Mouse (Mus musculus) kidney, embryonic 15.5 days (tissue): ENCODE measurements at regions not wholly inside any gene's neighbourhood (a gene's known extent, or its start where the extent isn't known, plus 50 kb on each side); places are given as distances from the start of the nearest gene placed in this dataset.

Experiments
- ATAC-seq: fragments of 200-750 bp; cut with Nextera tagmentation; replicated peaks from 2 replicates; pipeline ENCODE4 v1.8.0; 2017; ENCODE audit warnings: moderate TSS enrichment; ENCODE audit not compliant: low FRiP score
- H3K27ac ChIP-seq: fragments of 300-500 bp; sonication (generic); 2 replicates; pipeline ENCODE4 v1.5.1; 2015; ENCODE audit warnings: mild to moderate bottlenecking, inconsistent platforms
- H3K27me3 ChIP-seq: fragments of 300-500 bp; sonication (generic); 2 replicates; pipeline ENCODE4 v1.6.1; 2015; ENCODE audit warnings: inconsistent platforms
- H3K36me3 ChIP-seq: fragments of 300-500 bp; sonication (generic); 2 replicates; pipeline ENCODE4 v1.6.1; 2015; ENCODE audit warnings: inconsistent platforms
- H3K4me1 ChIP-seq: fragments of 300-500 bp; sonication (generic); 2 replicates; pipeline ENCODE4 v1.6.1; 2015; ENCODE audit warnings: inconsistent platforms
- H3K4me2 ChIP-seq: fragments of 300-500 bp; sonication (generic); 2 replicates; pipeline ENCODE4 v1.6.1; 2015; ENCODE audit warnings: moderate library complexity, mild to moderate bottlenecking, inconsistent platforms
- H3K4me3 ChIP-seq: fragments of 300-500 bp; sonication (generic); replicated peaks from 2 replicates; pipeline ENCODE4 v1.5.1; 2015; ENCODE audit warnings: mild to moderate bottlenecking, inconsistent platforms
- H3K9ac ChIP-seq: fragments of 300-500 bp; sonication (generic); 2 replicates; pipeline ENCODE4 v1.6.1; 2015; ENCODE audit warnings: mild to moderate bottlenecking, inconsistent platforms
- H3K9me3 ChIP-seq: fragments of 300-500 bp; sonication (generic); replicated peaks from 2 replicates; pipeline ENCODE4 v1.6.1; 2016; ENCODE audit warnings: inconsistent platforms
- WGBS: fragments of 180-500 bp; shearing (Covaris S2); methylation state at CpG from one replicate; pipeline ENCODE4 v1.1.7; 2015; ENCODE audit warnings: mixed read lengths; 5-methylcytosine and 5-hydroxymethylcytosine counted together

DNA sequence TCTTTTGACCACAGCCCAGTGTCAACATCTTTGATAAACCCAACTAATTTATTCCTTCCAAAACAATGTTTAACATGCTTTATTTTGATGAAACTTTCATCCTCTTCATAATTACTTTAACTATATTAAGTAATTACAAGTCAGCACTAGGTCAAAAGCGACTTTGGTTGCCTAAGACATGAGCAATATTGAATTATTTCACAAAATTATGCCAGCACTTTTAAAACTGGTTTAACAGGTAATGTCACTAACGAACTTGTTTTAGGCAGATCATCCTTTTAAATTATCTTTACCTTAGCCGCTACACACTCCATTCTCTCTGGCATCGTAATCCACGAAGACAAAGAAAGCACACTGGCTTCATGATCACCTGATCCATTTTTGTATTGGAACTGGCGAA lies 669.8 kb upstream of the Pou3f3 start:
- H3K4me3 ChIP-seq, result no peak overlapping the region
- no peaks in the 10 kb centered on the region for H3K4me1 ChIP-seq
- no peaks in the 10 kb centered on the region for H3K27me3 ChIP-seq
- H3K9me3 ChIP-seq, result no peaks in the 10 kb centered on the region
- no peak overlapping the region for H3K27ac ChIP-seq
- H3K4me2 ChIP-seq, result no peak overlapping the region
- WGBS, result 86% methylated on average over 6 of the region's 6 CpGs
- H3K9ac ChIP-seq, result no peak overlapping the region
- ATAC-seq, result no peak
- no peaks in the 10 kb centered on the region for H3K36me3 ChIP-seq

DNA sequence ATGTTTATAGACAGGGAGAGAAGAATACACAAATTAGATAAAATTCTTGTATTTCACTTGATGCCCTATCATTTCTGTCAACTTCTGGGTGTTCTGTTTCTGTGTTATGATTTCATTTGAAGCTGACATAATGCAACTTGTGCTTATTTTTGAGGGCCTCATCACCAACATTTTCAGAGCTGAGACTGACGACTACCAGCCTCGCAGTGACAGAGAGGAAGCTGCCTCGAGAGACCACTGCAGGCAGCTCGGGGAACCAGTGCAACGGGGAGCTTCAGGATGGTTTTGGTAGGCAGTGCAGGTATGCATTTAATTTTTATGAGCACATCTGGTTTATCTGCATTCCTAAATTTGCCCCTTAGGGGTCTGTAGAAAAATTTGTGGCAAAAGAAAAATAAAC lies 669.1 kb upstream of the Pou3f3 start:
- no peaks in the 10 kb centered on the region for H3K9me3 ChIP-seq
- no peak overlapping the region for H3K9ac ChIP-seq
- no peaks in the 10 kb centered on the region for H3K4me1 ChIP-seq
- H3K27ac ChIP-seq, result no peak overlapping the region
- no peak overlapping the region for H3K4me2 ChIP-seq
- WGBS, result 71% methylated on average over 5 of the region's 5 CpGs
- H3K36me3 ChIP-seq, result no peaks in the 10 kb centered on the region
- no peak for ATAC-seq
- H3K27me3 ChIP-seq, result no peaks in the 10 kb centered on the region
- H3K4me3 ChIP-seq, result no peak overlapping the region

DNA sequence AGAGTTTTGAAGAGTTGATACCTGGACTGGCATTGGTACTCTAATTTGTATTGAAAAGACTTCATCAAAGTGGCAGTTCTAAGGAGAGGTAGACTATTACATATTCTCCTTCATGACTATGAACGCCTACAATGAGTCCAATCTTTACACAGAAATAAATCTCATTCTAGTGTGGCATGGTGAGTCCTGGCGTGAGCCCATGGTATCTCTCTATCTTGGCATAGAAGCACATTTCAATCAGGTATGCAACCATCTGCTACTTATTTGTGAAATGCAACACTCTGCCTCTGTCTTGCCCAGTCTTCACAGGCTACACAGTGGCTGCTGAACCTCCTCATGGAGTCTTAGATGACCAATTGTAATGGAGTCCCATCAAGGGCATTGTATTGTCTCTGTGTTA lies 661.8 kb upstream of the Pou3f3 start:
- H3K27me3 ChIP-seq, result no peaks in the 10 kb centered on the region
- no peak overlapping the region for H3K4me3 ChIP-seq
- no peak overlapping the region for H3K27ac ChIP-seq
- no peak for ATAC-seq
- WGBS, result 88% methylated on average over 2 of the region's 2 CpGs
- no peaks in the 10 kb centered on the region for H3K36me3 ChIP-seq
- no peaks in the 10 kb centered on the region for H3K4me1 ChIP-seq
- H3K4me2 ChIP-seq, result no peak overlapping the region
- H3K9me3 ChIP-seq, result no peaks in the 10 kb centered on the region
- no peak overlapping the region for H3K9ac ChIP-seq

DNA sequence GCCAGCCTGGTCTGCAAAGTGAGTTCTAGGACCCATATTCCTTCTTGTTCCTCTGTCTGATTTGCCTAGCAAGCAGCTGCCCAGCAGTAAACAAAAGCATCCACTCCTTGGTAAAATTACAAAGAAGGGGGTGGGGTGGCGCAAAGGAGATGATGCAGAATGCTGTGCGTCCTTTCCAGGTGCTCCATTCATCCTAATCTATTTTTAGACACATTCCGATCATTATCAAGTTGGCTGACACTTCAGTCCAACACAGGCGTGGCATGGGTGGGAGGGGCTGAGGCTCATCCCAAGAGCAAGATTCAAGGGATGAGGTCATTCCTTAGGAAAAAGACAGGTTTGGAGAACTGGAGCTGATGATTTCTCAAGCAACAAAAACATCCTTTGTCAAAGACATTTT lies 660.2 kb upstream of the Pou3f3 start:
- Histone ChIP-seq H3K4me2 (no peak overlapping the region), H3K4me1 (no peaks in the 10 kb centered on the region), H3K36me3 (no peaks in the 10 kb centered on the region), H3K27me3 (no peaks in the 10 kb centered on the region), H3K27ac (no peak overlapping the region), H3K9ac (no peak overlapping the region), H3K4me3 (no peak overlapping the region), H3K9me3 (no peaks in the 10 kb centered on the region)
- ATAC-seq, result no peak
- 86% methylated on average over 4 of the region's 4 CpGs for WGBS

DNA sequence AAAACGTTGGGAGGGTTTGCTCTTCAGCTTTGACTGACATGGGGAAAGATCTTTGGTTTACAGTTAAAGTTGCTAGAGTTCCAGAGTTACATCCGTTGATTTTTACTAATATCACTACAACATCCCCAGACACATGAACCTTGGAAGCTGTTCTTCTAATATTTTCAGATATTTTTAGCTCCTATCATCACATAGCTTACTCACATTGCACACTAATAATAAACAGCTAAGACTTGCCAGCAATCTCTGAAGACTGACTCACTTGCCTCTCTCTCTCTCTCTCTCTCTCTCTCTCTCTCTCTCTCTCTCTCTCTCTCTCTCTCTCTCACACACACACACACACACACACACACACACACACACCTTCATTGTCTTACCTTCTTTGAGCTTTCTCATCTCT lies 654.0 kb upstream of the Pou3f3 start:
- H3K27ac ChIP-seq, result no peak overlapping the region
- H3K4me1 ChIP-seq, result no peaks in the 10 kb centered on the region
- no peaks in the 10 kb centered on the region for H3K36me3 ChIP-seq
- H3K9me3 ChIP-seq, result no peaks in the 10 kb centered on the region
- 50% methylated on average over 2 of the region's 2 CpGs for WGBS
- no peaks in the 10 kb centered on the region for H3K27me3 ChIP-seq
- H3K9ac ChIP-seq, result no peak overlapping the region
- no peak for ATAC-seq
- no peak overlapping the region for H3K4me3 ChIP-seq
- H3K4me2 ChIP-seq, result no peak overlapping the region

DNA sequence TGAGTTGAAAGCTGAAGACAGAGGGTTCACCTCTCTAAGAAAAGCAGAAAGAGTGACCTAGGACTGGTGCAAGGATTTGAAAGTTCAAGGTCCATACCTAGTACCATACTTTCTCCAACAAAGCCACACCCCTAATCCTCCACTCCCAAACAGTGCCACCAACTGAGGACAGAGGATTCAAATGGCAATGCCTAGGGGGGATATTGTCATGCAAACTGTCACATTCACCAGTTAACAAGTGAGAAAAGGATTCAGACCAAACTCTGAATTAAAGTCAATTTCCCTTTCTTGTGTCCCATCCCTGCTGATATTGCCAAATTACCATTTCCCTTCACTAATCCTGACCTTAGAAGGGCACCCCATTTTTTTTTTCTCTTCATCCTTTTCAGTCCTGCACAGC lies 637.1 kb upstream of the Pou3f3 start:
- H3K36me3 ChIP-seq, result no peaks in the 10 kb centered on the region
- no peaks in the 10 kb centered on the region for H3K4me1 ChIP-seq
- no peak overlapping the region for H3K9ac ChIP-seq
- H3K27me3 ChIP-seq, result no peaks in the 10 kb centered on the region
- H3K9me3 ChIP-seq, result no peaks in the 10 kb centered on the region
- no peak overlapping the region for H3K4me3 ChIP-seq
- no peak overlapping the region for H3K4me2 ChIP-seq
- H3K27ac ChIP-seq, result no peak overlapping the region
- ATAC-seq, result no peak

DNA sequence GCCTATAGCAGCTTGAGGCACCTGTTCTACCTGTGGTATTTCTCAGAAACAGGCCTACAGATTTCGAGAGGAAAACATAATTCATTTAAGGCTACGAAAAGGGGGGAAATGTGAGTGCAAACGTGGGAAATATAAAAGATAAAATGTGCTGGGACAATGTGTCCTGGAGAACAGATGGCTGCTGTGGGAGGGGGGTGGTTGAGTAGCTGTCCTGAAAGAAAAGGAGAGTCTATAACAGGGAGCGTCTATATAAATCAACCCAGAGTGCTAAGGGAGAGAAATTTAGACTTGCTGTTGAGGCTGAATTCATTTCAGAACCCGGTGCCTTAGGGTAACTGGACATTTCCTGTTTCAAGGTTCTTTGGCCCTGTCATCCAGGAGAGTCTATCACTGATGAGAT lies 625.5 kb upstream of the Pou3f3 start:
- H3K9me3 ChIP-seq, result no peaks in the 10 kb centered on the region
- no peaks in the 10 kb centered on the region for H3K4me1 ChIP-seq
- no peak overlapping the region for H3K4me3 ChIP-seq
- H3K9ac ChIP-seq, result no peak overlapping the region
- 64% methylated on average over 5 of the region's 5 CpGs for WGBS
- H3K27me3 ChIP-seq, result no peaks in the 10 kb centered on the region
- no peak overlapping the region for H3K4me2 ChIP-seq
- no peak overlapping the region for H3K27ac ChIP-seq
- no peak for ATAC-seq
- H3K36me3 ChIP-seq, result no peaks in the 10 kb centered on the region

DNA sequence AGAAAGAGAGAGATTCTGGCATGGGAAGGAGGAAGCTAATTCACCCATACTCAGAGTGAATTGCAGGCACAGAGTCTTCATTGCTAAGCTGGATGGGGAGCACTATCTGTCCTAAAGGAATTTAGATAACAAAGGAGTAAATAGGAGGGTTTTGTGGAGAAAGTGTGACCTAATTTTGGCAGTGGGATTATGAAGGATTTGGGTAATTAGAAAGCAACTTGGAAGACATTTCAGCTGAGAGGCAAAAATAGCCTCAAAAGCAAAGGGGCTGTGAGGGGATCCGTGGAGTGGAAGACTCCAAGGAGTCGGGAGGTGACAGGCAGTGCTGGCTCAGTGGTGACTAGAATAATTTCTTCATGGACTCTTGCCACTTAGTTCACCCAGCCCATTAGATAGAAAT lies 599.5 kb upstream of the Pou3f3 start:
- Histone ChIP-seq H3K27me3 (no peaks in the 10 kb centered on the region), H3K9me3 (no peaks in the 10 kb centered on the region), H3K36me3 (no peaks in the 10 kb centered on the region), H3K4me2 (no peak overlapping the region), H3K4me3 (no peak overlapping the region), H3K27ac (no peak overlapping the region), H3K9ac (no peak overlapping the region), H3K4me1 (no peaks in the 10 kb centered on the region)
- no peak for ATAC-seq
- 53% methylated on average over 2 of the region's 2 CpGs for WGBS

DNA sequence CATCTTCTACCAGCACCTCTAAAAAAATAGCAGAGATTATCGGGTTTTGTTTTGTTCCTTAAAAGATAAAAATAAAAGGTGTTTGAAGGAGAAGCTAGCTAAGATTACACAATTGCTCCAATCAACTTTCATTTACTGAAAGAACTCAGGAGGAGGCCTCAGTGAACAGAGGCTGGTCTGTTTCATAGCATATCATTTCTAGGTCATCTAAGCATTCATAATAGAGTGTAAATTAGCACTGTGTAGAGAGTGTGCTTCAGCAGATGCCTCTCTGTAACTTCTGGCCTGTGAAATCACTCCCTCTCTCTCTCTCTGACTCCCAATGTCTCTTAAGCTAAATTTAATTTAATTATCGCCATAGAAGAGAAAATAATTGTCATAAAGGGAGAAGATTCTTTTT lies 597.0 kb upstream of the Pou3f3 start:
- H3K9ac ChIP-seq, result no peak overlapping the region
- no peaks in the 10 kb centered on the region for H3K36me3 ChIP-seq
- no peaks in the 10 kb centered on the region for H3K4me1 ChIP-seq
- ATAC-seq, result no peak
- H3K27ac ChIP-seq, result no peak overlapping the region
- WGBS, result 94% methylated on average over 2 of the region's 2 CpGs
- no peak overlapping the region for H3K4me2 ChIP-seq
- H3K9me3 ChIP-seq, result no peaks in the 10 kb centered on the region
- H3K4me3 ChIP-seq, result no peak overlapping the region
- H3K27me3 ChIP-seq, result no peaks in the 10 kb centered on the region

DNA sequence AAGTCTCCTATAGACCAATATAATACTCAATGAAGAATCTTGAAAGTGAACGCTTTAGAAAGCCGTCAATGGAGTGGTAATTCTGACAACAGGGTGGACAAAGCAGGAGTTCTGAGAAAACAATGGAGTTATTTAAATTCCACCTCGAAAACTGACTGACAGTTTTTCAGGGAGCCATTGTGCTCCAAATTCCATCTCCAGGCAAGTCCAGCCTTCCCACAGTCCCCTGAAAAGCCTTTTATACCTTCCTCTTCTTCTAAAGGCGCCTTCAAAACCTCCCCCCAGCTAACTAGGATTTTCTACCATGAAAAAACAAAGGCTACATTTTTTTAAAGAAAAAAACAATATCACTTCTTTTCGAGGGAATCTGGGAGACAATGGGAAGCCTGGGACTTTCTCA lies 588.0 kb upstream of the Pou3f3 start:
- Histone ChIP-seq H3K9me3 (no peaks in the 10 kb centered on the region), H3K4me1 (no peaks in the 10 kb centered on the region), H3K27me3 (no peaks in the 10 kb centered on the region), H3K36me3 (no peaks in the 10 kb centered on the region), H3K4me2 (no peak overlapping the region), H3K27ac (no peak overlapping the region), H3K9ac (no peak overlapping the region), H3K4me3 (no peak overlapping the region)
- 68% methylated on average over 5 of the region's 5 CpGs for WGBS
- no peak for ATAC-seq

DNA sequence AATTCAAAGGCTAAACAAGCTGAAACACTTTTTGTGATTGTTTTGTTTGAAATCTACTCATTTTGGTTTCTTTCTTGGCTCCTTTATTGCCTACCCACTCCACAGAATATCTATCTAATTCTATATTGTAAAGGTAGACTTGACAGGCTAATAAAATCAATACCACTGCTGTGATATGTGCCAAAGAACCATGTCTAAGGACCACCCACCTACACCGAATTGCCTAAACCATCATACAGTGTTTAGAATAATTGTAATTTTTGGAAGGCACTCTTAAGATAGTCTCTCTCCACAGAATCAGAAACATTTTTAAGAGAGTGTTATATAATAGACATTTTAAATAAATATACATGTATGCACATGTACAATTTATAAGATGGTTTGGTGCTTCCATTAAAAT lies 587.6 kb upstream of the Pou3f3 start:
- Histone ChIP-seq H3K36me3 (no peaks in the 10 kb centered on the region), H3K4me3 (no peak overlapping the region), H3K4me2 (no peak overlapping the region), H3K27me3 (no peaks in the 10 kb centered on the region), H3K27ac (no peak overlapping the region), H3K9me3 (no peaks in the 10 kb centered on the region), H3K9ac (no peak overlapping the region), H3K4me1 (no peaks in the 10 kb centered on the region)
- ATAC-seq, result no peak
- WGBS, result 93% methylated on average over 1 of the region's 1 CpGs

DNA sequence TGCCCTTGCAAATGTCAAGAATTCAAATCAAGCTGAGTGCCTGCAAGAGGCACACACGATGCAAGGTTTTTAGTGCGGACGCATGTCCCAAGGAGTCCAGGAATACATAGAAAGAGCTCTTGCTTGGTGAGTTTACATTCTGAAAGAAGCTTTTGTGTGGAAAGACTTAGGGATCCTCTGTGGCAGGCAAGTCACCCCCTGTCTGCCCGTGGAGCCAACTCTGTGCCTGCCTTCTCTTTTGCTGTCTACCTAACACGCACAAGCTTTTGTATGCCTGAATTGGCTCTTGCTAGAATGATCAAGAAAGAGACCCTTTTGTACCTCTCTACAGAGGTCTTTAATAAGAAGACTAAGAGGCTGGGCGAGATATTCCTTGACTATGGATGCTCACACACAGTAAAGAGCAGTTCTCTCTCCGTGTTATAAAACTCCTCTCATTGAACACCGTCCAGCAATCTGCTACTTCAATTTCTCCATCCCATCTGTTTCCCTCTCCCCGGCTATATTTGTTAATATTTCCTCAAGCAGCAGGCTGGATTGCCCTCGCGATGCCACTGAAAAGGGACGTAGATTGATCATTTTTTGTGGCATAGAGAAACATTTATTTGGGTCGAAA lies 543.3 kb upstream of the Pou3f3 start:
- ATAC-seq, result no peak
- Histone ChIP-seq H3K4me2 (no peak overlapping the region), H3K9ac (no peak overlapping the region), H3K36me3 (no peaks in the 10 kb centered on the region), H3K4me3 (no peak overlapping the region), H3K27me3 (no peaks in the 10 kb centered on the region), H3K4me1 (no peaks in the 10 kb centered on the region), H3K9me3 (no peaks in the 10 kb centered on the region), H3K27ac (no peak overlapping the region)
- WGBS, result 88% methylated on average over 13 of the region's 13 CpGs

DNA sequence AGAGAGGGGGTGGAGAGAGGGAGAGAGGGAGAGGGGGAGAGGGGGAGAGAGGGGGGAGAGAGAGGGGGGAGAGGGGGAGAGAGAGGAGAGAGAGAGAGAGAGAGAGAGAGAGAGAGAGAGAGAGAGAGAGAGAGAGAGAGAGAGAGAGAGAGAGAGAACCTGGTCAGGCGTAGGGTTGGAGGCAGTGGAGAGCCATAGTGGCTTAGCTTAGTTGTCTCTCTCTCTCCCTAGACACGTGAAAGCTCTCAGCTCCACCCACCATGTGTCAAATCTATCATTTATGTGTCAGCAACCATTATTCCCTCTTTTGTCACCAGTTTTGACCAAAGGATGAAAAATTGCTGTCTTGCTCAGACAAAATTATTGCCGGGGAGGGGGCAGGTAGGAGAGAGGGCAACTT lies 542.7 kb upstream of the Pou3f3 start:
- H3K9ac ChIP-seq, result no peak overlapping the region
- ATAC-seq, result no peak
- no peak overlapping the region for H3K4me3 ChIP-seq
- 60% methylated on average over 3 of the region's 3 CpGs for WGBS
- H3K4me1 ChIP-seq, result no peaks in the 10 kb centered on the region
- H3K36me3 ChIP-seq, result no peaks in the 10 kb centered on the region
- no peaks in the 10 kb centered on the region for H3K27me3 ChIP-seq
- no peak overlapping the region for H3K27ac ChIP-seq
- no peaks in the 10 kb centered on the region for H3K9me3 ChIP-seq
- H3K4me2 ChIP-seq, result no peak overlapping the region
